Mouse (Mus musculus) liver, embryonic 14.5 days (tissue): ENCODE measurements at regions not wholly inside any gene's neighbourhood (a gene's known extent, or its start where the extent isn't known, plus 50 kb on each side); places are given as distances from the start of the nearest gene placed in this dataset.
A peak's percentile ranks its signal among the peaks of the same experiment; 100 is the strongest.

Experiments used
- ATAC-seq: fragments of 200-750 bp; cut with Nextera tagmentation; 2 replicates; pipeline ENCODE4 v1.8.0; 2017; ENCODE audit warnings: moderate number of reproducible peaks, mild to moderate bottlenecking, moderate library complexity; ENCODE audit not compliant: insufficient read depth
- DNase-seq, 3 experiments: peaks; one replicate each; pipeline ENCODE4 v3.0.0-alpha.2; 2012 to 2013; ENCODE audit warnings: low read depth in 3 of 3, low spot score in 3 of 3
- H3K27ac ChIP-seq: fragments of 300-500 bp; sonication (generic); 2 replicates; pipeline ENCODE4 v1.5.1; 2014; ENCODE audit warnings: moderate library complexity, mild to moderate bottlenecking, control low read depth, inconsistent platforms
- H3K27me3 ChIP-seq: fragments of 300-500 bp; sonication (generic); 2 replicates; pipeline ENCODE4 v1.6.1; 2014; ENCODE audit warnings: mild to moderate bottlenecking, low read length, moderate library complexity; ENCODE audit not compliant: control insufficient read depth, insufficient read depth
- H3K36me3 ChIP-seq: fragments of 300-500 bp; sonication (generic); replicated peaks from 2 replicates; pipeline ENCODE4 v1.6.1; 2014; ENCODE audit warnings: low read depth; ENCODE audit not compliant: control insufficient read depth, insufficient read depth
- H3K4me1 ChIP-seq, 2 experiments: fragments of 200-500 bp in 1 of 2; fragments of 300-500 bp in 1 of 2; sonication (generic) in 1 of 2; replicated peaks; 2 replicates each; pipeline ENCODE4 v1.6.1; 2012 to 2014; ENCODE audit warnings: antibody characterized with exemption in 1 of 2, inconsistent platforms in 1 of 2, low read length in 1 of 2; ENCODE audit not compliant: control insufficient read depth in 2 of 2, insufficient read depth in 2 of 2
- H3K4me2 ChIP-seq: fragments of 300-500 bp; sonication (generic); 2 replicates; pipeline ENCODE4 v1.6.1; 2014; ENCODE audit warnings: low read depth, mild to moderate bottlenecking, control low read depth, moderate library complexity
- H3K4me3 ChIP-seq, 2 experiments: fragments of 200-500 bp in 1 of 2; fragments of 300-500 bp in 1 of 2; sonication (generic) in 1 of 2; 2 replicates each; pipeline ENCODE4 v1.5.1; 2012 to 2014; ENCODE audit warnings: low read depth in 2 of 2, low read length in 2 of 2, mild to moderate bottlenecking in 2 of 2, control low read depth in 1 of 2, inconsistent platforms in 1 of 2, moderate library complexity in 1 of 2; ENCODE audit not compliant: insufficient read depth in 1 of 2
- H3K9ac ChIP-seq: fragments of 300-500 bp; sonication (generic); replicated peaks from 2 replicates; pipeline ENCODE4 v1.6.1; 2014; ENCODE audit warnings: mild to moderate bottlenecking, control low read depth, moderate library complexity
- H3K9me3 ChIP-seq: fragments of 300-500 bp; sonication (generic); 2 replicates; pipeline ENCODE4 v1.6.1; 2016; ENCODE audit warnings: low read length, mixed read lengths; ENCODE audit not compliant: control insufficient read depth
- CTCF ChIP-seq: IDR thresholded peaks from 2 replicates; pipeline ENCODE4 v1.5.1; 2016; ENCODE audit warnings: antibody characterized with exemption, low read depth, control low read depth
- EP300 ChIP-seq: IDR thresholded peaks from 2 replicates; pipeline ENCODE4 v1.6.1; 2016; ENCODE audit warnings: antibody characterized with exemption, low read depth
- WGBS: fragments of 180-500 bp; shearing (Covaris S2); extraction: QIAGEN DNeasy Blood & Tissue Kit; methylation state at CpG from one replicate; pipeline ENCODE4 v1.1.7; 2014; ENCODE audit not compliant: insufficient replicate concordance; 5-methylcytosine and 5-hydroxymethylcytosine counted together

DNA sequence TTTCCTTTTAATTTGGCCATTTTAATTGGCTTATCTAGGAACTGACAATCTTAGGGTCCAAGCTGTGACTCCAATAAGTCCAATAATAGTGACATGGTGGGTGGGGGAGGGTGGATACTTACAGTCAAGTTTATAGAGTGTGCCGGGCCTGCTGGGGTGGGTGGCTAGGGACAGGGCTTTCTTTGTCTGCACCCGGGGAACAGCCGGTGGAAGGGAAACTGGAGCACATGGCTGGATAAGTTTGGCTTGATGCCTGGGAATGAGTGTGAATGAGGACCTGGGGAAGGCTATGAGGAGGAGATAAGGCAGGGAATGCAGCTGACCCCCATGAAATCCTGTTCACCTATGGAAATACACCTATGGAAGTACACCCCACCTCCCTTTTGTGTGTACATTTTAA is 81.7 kb upstream of the Cers4 start:
- WGBS = 67% methylated on average over 3 of the region's 3 CpGs
- no peaks in the 10 kb centered on the region for H3K4me1 ChIP-seq
- no peak overlapping the region for H3K4me2 ChIP-seq
- no peak overlapping the region for H3K9ac ChIP-seq
- H3K27ac ChIP-seq = no peak overlapping the region
- H3K27me3 ChIP-seq = no peaks in the 10 kb centered on the region
- TF ChIP-seq CTCF (no peak), EP300 (no peak)
- H3K9me3 ChIP-seq = no peaks in the 10 kb centered on the region
- ATAC-seq (no peak), DNase-seq (no peak)
- no peak overlapping the region for H3K4me3 ChIP-seq
- no peaks in the 10 kb centered on the region for H3K36me3 ChIP-seq

- no peak for ATAC-seq
- H3K9ac ChIP-seq = no peak overlapping the region
- H3K4me1 ChIP-seq = no peaks in the 10 kb centered on the region
- H3K9me3 ChIP-seq = no peaks in the 10 kb centered on the region
- no peak for DNase-seq
- WGBS = 53% methylated on average over 2 of the region's 2 CpGs
- no peaks in the 10 kb centered on the region for H3K36me3 ChIP-seq
- no peaks in the 10 kb centered on the region for H3K27me3 ChIP-seq
- no peak for TF ChIP-seq CTCF
- TF ChIP-seq EP300 = no peak
- H3K4me3 ChIP-seq = no peak overlapping the region
- H3K4me2 ChIP-seq = no peak overlapping the region
- H3K27ac ChIP-seq = no peak overlapping the region
These were observed 81.0 kb upstream of the Cers4 start for GRCm38 (mm10) chr8:4411836-4412235.

GRCm38 (mm10) chr8:4413206-4413605 is 79.6 kb upstream of the Cers4 start:
- DNase-seq (no peak), ATAC-seq (no peak)
- Histone ChIP-seq H3K36me3 (no peaks in the 10 kb centered on the region), H3K4me2 (no peak overlapping the region), H3K9ac (no peak overlapping the region), H3K27ac (no peak overlapping the region), H3K4me3 (no peak overlapping the region), H3K4me1 (no peaks in the 10 kb centered on the region), H3K9me3 (no peaks in the 10 kb centered on the region), H3K27me3 (no peaks in the 10 kb centered on the region)
- TF ChIP-seq CTCF = peak; percentile 55
- no peak for TF ChIP-seq EP300
- 42% methylated on average over 6 of the region's 6 CpGs for WGBS

- Histone ChIP-seq H3K27ac (no peak overlapping the region), H3K36me3 (no peaks in the 10 kb centered on the region), H3K4me3 (no peak overlapping the region), H3K27me3 (no peaks in the 10 kb centered on the region), H3K9ac (no peak overlapping the region), H3K9me3 (no peaks in the 10 kb centered on the region), H3K4me1 (no peaks in the 10 kb centered on the region), H3K4me2 (no peak overlapping the region)
- TF ChIP-seq EP300 (no peak), CTCF (no peak)
- ATAC-seq (no peak), DNase-seq (no peak)
- 52% methylated on average over 4 of the region's 4 CpGs for WGBS
These were observed 79.1 kb upstream of the Cers4 start for GRCm38 (mm10) chr8:4413764-4414163.

GRCm38 (mm10) chr8:4417141-4417540 is 75.7 kb upstream of the Cers4 start:
- no peak overlapping the region for H3K4me2 ChIP-seq
- H3K4me1 ChIP-seq = no peaks in the 10 kb centered on the region
- H3K9ac ChIP-seq = no peak overlapping the region
- no peak overlapping the region for H3K27ac ChIP-seq
- 42% methylated on average over 3 of the region's 3 CpGs for WGBS
- TF ChIP-seq CTCF (no peak), EP300 (no peak)
- no peaks in the 10 kb centered on the region for H3K36me3 ChIP-seq
- ATAC-seq (no peak), DNase-seq (no peak)
- no peaks in the 10 kb centered on the region for H3K27me3 ChIP-seq
- H3K9me3 ChIP-seq = no peaks in the 10 kb centered on the region
- no peak overlapping the region for H3K4me3 ChIP-seq

DNA sequence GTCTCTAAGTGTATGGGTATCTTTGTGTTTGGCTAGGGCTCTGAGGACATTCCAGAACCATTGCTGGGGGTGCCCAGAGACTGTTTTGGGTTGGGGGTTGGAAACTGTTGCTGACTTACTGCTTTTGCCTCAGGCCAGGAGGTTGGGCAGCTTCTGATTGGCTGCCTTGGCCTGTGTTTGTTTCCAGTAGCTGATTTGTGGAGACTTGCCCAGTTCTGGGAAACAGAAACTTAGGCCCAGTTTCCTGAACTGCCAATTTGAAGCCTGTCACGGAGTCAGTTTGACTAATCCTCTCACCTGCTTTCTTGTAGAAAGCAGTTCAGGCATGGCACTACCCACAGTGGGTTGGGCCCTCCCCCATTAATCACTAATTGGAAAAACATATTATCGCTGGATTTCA is 59.7 kb upstream of the Cers4 start:
- no peak overlapping the region for H3K4me2 ChIP-seq
- H3K9ac ChIP-seq = no peak overlapping the region
- TF ChIP-seq EP300 (no peak), CTCF (no peak)
- H3K4me3 ChIP-seq = no peak overlapping the region
- no peaks in the 10 kb centered on the region for H3K27me3 ChIP-seq
- H3K4me1 ChIP-seq = no peaks in the 10 kb centered on the region
- DNase-seq (no peak), ATAC-seq (no peak)
- no peaks in the 10 kb centered on the region for H3K9me3 ChIP-seq
- H3K36me3 ChIP-seq = no peaks in the 10 kb centered on the region
- 60% methylated on average over 2 of the region's 2 CpGs for WGBS
- H3K27ac ChIP-seq = no peak overlapping the region
